Mouse (Mus musculus) myocyte (in vitro differentiated cells): ENCODE measurements at regions not wholly inside any gene's neighbourhood (a gene's known extent, or its start where the extent isn't known, plus 50 kb on each side); places are given as distances from the start of the nearest gene placed in this dataset.

Experiments
- CEBPB ChIP-seq: IDR thresholded peaks from 2 replicates; pipeline ENCODE4 v1.6.1; 2011; ENCODE audit warnings: mild to moderate bottlenecking, moderate library complexity; ENCODE audit not compliant: poor library complexity, insufficient read depth, severe bottlenecking
- MYOD1 ChIP-seq, 3 experiments: IDR thresholded peaks; one replicate each; pipeline ENCODE4 v1.6.1; 2011; ENCODE audit warnings: control low read depth in 2 of 3, low read depth in 2 of 3, mild to moderate bottlenecking in 2 of 3, moderate library complexity in 1 of 3; ENCODE audit not compliant: insufficient read length in 2 of 3, control insufficient read depth in 1 of 3
- MYOG ChIP-seq, 3 experiments: IDR thresholded peaks; one replicate each; pipeline ENCODE4 v1.6.1; 2011; ENCODE audit warnings: control low read depth in 2 of 3, low read depth in 2 of 3, mild to moderate bottlenecking in 2 of 3; ENCODE audit not compliant: insufficient read length in 2 of 3, control insufficient read depth in 1 of 3, insufficient read depth in 1 of 3
- POLR2A ChIP-seq: IDR thresholded peaks from one replicate; pipeline ENCODE4 v1.6.1; 2011; ENCODE audit warnings: low read depth, mild to moderate bottlenecking, control low read depth, moderate library complexity; ENCODE audit not compliant: insufficient read length
- USF1 ChIP-seq: IDR thresholded peaks from one replicate; pipeline ENCODE4 v1.6.1; 2011; ENCODE audit warnings: low read depth, mild to moderate bottlenecking, control low read depth, moderate library complexity

- TF ChIP-seq MYOG (IDR thresholded peaks at IDR 0.05; ENCODE audit: control insufficient read depth in 1 of 3, insufficient read depth in 1 of 3, insufficient read length in 2 of 3, low read depth in 2 of 3) (no peak), POLR2A (no peak), MYOD1 (IDR thresholded peaks at IDR 0.05; ENCODE audit: control insufficient read depth in 1 of 3, insufficient read length in 2 of 3, low read depth in 2 of 3) (no peak), USF1 (no peak), CEBPB (no peak)
Observed at GRCm38 (mm10) chr14:78172956-78173355, 84.1 kb upstream of the Fam216b start.
